Mouse (Mus musculus) cerebellum, adult (tissue): ENCODE measurements around the gene Rnaseh2b.

Experiments used
- ATAC-seq: cut with Nextera tagmentation; 2 replicates; pipeline ENCODE4 v1.9.2; 2017; ENCODE audit warnings: mild to moderate bottlenecking, moderate library complexity, mixed read lengths; ENCODE audit not compliant: insufficient number of reproducible peaks, low FRiP score, low TSS enrichment

The Rnaseh2b gene

DNA sequence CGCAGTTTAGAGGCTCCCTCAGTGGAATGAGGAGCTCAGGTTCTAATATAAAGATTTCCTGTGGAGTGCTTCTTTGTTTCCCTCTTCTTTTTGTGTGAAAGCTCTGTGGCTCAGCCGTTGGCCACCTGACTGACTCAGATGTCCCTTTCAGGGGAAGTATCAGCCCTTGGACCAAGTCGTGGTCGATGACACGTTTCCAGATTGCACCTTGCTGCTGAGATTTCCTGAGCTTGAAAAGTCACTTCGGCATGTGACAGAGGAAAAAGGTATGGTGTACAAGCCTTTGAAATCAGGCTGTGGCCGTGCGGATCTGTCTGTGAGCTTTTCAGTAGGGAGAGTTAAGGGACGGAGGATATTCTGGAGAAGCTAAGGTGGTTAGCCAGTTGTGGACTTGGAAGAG lies 61.0 kb downstream of the Rnaseh2b start:
- ATAC-seq = no peak

DNA sequence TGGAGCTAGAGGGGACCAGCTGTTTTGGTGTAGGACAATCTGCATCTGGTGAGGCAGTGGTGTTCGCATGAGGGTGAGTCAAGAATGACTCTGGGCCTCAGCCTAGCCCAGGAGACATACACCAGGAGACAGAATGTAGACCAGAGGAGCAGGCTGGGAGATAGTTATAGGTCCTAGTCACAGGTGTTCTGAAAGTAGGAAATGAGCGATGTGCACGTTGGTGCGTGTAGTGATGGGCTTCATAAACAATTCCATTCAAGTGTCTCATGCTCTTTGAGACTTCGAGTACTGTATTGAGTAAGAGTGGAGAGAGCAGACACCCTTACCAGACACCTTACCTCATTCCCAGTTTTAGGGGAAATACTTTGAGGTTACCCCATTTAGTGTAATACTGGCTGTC lies 61.4 kb downstream of the Rnaseh2b start:
- ATAC-seq = no peak

DNA sequence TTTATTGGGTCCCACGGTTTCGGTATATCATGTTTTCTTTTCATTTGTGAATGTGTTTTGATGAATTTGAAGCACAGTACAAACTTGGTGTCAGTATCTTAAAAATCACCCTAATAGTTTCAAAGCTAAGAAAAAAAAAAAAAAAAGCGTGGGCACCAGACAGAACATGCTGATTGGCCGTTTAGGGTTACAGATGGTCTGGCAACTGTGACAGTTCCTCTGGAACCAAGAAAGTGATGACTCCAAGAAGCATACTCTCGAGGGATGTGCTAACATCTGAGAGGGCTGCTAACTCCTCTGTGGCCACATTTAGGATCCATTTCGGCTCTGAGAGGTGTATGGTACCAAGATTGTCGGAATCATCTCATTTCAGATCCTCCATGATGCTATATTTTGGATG lies 62.8 kb downstream of the Rnaseh2b start:
- ATAC-seq = no peak

DNA sequence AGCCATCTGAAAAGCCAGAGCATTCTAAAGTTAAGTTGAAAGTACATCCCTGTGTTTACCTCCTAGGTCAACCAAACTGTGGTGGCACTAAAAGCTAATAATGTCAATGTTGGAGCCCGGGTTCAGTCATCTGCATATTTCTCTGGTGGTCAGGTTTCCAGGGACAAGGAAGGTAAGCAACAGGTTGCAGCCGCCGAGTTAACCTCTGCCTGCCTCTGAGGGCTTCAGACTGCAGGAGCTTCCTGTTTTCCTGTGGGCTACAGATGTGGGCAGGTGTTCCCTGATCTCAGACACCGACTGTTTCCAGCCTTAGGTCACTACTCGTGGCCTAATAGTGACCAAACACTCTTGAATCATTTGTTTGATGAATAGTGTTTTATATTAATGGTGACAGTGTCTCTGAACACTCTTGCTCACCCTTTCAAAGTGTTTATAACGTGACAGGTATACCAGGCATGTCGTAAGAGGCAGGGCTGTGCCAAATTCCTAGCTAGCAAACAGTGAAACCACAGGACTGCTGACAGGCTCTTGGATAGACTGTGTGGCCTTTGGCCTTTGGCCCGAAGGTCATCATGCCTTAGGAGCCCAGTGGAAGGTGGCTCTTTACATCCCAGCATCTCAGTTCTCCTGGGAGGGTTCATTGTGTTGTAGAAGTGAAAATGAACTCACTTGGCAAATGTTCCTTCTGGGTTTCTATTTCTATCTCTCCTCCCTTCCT lies 69.0 kb downstream of the Rnaseh2b start:
- no peak for ATAC-seq

DNA sequence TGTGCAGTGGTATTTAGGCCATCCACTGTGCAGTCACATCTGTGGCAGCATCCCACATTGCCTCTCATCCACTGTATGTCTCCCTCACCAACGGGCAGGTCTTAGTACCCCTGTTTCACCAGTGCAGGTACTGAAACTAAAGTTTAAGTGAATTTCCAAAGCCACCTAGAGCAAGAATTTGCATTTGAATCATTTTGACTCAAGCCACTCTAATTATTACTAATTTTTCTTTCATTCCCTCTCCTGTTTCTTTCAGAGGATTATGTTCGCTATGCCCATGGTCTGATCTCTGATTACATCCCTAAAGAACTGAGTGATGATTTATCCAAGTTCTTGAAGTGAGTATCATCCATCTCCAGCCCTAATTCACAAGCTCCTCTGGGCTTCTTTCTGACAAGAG lies 71.4 kb downstream of the Rnaseh2b start:
- no peak for ATAC-seq

DNA sequence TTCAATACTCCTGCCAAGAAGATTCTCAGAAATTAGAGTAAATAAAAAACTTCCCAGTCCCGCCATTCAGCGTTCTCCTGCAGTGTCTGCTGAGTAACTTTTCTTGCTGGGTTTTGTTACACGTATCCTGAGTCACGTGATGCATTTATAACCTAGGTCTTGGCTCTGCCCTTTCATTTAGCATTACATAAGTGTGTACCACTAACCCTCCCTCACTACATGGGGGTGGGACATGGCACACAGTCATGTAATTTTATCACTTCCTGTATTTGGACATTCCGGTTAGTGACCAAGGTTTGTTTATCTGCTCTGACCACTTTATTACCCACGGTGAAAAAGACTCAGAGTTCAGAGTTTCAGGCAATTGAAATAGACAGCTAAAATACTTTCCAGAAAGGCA lies 78.4 kb downstream of the Rnaseh2b start:
- ATAC-seq = no peak

DNA sequence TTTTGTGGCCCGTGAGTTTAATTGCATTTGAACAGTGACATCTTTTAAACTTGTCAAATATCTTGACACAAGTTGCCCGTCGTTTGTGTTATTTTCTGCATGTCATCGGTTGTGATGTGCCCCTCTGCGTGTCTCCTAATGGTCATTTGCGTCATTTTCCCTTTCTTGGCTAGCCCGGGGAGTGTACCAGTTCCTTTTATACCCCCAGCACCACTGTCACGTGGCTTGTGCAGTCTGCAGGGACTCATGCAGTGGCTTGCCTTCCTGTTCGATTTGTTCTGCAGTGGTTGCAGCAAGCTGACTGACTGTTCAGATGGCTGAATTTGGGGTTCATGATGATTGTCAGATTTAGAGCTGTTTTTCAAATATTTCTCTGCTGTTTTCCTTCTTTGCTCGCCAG lies 81.6 kb downstream of the Rnaseh2b start:
- no peak for ATAC-seq

DNA sequence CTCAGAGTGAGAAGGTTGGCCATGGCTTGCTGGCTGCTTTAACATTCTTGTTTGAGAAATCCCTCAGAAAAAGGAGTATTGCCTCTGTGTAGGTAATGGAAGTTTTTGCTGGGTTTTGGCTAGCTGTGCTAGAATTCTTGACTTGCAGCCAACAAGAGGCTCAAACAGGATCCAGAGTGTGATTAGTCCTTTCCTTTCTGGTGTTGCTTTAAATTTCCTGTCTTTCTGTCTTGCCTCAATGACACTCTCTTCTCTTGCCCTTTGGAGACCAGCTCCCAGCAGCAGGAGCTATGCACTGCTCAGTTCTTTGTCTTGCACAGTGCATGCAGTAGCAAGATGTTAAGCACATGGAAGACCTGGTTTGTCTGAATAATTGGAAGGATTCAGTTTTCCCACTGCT lies 83.3 kb downstream of the Rnaseh2b start:
- ATAC-seq = 0 out of 2 replicates have a peak, but pooled peaks have one; percentile 50

DNA sequence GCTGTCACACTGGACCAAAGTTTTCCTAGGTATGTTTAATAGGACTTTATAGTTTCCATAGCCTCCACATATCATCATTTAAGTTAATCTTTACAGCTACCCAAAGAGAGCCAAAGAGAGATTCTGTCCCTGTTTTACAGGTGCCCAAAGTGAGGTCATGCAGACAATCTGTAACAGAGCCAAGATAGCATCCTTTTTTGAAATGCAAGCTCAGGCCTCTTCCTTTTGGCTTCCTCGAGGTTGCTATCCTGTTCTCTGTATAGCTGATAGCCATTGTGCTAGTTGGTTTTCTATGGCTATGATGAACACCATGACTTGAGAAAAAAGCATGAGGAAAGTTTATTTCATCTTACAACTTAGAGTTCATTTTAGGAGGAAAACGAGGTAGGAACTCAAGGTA lies 83.7 kb downstream of the Rnaseh2b start:
- ATAC-seq = no peak

DNA sequence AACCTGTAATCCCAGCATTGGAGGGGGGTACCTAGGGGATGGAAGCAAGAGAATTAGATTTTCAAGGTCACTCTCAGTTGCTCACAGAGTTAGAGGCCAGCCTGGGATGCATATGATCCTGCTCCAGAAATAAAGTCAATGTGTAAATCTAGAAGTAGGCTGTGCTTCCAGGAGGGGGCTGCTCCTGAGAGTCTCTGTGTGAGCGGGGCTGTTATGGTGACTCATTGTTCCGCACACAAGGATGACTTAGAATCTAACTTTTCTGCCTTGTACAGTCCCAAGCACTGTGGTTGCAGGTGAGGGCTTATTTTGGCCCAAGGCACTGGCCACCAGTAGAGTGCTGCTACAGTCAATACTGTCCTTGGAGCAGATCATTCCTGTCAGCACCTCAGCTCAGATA lies 87.0 kb downstream of the Rnaseh2b start:
- no peak for ATAC-seq

DNA sequence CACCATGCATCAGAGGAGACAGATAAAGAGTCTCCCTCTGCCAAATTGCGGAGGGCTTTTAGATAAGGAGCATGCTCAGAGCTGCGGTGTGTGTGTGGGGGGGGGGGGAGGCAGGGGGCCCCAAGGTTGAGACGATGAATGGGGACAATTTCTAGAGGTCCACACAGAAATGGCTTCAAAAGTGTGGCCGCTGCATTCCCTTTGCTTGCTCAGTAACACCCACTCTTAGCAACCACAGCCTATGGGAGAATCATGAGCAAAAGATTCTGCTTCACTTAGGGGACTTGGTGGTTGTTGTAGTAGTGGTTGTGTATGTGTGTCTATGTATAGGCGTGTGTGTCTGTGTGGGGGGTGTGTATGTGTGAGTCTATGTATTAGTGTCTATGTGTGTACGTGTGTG lies 88.2 kb downstream of the Rnaseh2b start:
- no peak for ATAC-seq

DNA sequence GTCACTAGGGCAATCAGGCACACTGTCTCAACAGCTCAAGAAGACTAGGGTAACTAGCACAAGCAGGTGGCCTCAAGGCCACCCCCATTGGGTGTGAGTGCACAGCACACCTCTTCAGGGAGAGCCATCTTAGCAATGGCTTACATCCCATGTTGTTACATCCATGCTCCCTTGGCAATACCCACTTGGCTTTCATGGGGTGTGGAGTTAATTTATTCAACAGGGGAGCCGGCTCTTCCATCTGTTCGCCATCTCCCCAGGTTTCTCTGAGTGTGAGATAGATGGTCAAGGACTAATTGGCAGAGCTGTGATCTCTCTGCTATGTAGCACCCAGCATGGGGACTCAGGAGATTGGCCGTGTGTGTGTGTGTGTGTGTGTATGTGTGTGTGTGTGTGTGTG lies 90.7 kb downstream of the Rnaseh2b start:
- ATAC-seq = peak; percentile 54; the same call in 1 of the 2 replicates

DNA sequence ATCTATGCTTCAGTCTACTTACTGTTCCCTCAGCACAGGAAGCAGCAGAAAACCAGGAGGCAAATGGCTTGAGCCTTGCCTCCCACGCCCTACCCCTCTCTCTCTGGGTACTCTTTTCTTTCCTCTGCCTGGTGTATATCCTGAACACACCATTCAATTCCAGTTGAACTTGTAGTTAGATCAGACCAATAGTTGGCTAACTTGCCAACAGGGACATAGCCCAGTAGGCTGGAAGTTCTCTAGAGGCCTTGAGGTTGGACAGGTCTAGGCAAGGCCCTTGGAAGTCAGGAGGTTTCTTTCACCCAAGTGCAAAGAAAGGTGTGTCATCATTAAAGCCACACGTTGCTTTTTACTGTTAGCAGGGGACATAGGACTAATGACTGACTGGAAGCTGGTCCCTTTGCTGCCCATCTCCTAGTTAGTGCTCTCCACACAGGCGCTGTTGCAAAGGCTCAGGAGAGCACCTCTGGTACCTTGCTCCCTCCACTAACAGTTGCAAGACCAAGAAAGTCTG lies 91.5 kb downstream of the Rnaseh2b start:
- ATAC-seq = no peak

DNA sequence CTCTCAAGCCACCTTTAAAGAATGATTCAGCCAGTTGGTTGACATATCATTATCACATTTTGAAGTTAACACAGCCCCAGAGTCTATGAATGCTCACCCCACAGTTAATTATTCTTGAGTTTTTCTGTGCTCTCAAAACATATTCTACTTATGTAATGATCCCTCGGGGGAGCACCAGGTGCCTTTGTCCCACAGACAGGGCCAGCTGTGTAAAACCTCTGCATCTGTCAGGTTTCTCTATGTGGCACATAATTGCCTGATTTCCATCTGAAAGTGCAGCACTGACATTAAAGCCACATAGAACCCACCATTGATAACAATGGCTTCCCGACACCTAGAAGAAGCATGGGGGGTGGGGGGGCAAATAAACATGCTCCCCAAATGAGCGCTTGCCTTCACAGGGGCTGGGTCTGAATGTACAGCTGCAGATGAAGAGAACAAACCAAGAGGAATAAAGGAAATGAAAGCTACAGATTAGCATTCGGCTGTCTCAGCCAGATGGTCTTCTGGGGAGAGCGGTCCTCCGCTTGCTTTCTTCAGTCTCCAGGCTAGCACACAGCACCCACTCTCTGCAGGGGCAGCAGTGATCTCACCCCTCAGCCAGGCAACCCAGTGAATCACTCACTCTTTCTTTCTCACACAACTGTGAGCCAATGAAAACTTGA lies 96.8 kb downstream of the Rnaseh2b start:
- ATAC-seq = no peak

DNA sequence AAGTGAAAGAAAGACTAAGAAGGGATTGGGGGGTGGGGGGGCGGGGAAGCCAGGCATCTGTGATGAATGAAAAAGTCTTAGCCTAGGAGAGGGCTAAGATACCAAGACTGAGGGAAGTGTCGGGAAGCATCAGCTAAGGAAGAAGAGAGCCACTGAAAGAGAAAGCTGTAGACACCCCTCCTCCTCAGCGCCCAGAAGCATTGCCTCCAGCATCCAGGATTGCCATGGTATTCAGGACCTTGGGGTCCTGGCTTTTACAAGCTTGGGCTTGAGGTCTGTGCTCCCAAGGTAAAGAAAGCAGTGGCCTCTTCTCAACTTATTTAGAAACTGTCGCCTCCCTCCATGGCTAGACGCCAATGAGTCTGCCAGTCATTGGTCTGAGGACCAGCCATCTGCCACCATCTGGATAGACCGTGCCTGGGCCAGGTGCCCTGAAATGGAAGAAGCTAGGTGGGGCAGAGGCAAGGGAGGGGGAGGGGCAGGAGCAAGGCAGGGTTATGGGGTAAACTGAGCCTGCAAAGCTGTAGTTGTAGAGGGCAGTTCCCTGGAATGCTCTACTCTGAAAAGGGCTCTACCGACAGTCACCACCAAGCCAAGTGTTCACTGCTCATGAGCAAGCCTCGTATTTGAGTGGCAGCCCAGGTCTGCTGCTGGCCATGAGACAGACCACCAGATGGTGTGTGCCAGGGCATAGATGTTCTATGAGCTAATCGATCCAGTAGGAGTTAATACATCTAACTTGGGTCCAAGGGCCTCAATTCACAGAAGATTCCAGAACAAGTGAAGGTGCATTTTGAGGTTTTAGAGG lies 97.5 kb downstream of the Rnaseh2b start:
- ATAC-seq = peak; percentile 82

DNA sequence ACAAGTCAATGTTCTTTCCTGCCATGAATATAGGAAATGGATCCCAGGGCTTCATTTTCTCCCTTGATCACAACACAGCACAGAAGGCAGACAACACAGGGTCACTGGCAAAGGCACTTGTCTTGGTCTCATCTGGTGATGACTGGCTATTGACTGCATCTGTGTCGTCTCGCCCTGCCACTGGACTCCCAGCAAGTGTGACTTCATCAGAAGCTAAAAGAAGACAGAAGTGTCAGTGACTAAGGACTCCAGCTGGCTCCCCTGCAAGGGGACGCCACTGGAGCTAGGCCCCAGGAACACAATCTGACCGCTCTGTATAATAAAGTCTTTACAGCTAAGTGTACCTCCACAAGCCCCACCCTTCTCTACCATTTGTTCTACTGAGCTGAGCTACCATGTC lies 100.4 kb downstream of the Rnaseh2b start:
- no peak for ATAC-seq

DNA sequence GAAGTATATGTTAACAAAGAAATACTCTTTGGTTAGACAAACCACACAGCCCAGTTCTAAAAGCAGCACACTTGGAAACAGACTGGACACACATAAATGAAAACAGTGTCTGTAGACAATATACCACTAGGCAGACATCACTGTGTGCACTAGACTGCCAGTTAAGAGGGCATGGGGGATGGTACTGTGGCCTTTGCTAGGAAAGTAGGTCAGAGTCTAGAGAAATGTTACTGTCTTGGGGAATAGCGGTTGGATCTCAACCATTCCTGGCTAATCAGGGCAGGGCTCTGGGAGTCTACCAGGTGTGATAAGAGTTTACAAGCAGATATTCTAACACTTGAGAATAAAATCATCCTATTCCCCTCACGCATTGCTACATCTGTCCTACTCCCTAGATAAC lies 103.0 kb downstream of the Rnaseh2b start:
- no peak for ATAC-seq

DNA sequence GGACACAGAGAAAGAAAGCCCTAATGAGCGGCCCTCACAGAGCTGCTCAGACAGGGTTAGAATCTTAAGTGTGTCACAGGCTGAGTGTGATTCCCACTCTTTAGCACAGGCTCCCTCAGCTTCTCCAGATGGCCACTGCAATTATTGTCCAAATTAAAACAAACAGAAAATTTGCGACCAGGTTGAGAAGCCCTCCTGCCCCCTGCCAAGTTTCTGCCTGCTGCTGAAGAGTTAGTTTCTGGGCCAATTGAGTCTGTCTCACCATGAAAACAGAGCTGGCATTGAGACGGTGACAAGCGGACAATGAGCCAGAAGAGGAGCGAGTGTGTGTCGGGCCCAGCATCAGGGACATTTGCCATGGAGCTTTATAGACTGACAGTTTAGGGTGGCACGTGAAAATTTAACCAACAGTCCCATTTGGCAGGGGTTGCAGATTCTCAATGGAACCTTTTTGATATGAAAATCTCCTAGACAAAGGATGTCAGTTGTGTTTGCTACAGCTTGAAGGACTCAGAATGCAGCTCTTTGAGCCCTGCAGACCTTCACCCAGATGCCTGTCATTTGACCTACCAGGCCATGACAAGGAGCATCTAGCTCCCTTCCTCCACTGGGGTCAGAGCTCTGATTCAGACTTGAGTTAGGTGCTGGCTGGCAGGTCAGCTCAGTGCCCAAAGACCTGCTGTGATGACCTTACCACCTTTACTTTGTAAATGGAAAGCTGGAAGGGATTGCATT lies 123.8 kb downstream of the Rnaseh2b start:
- ATAC-seq = peak; percentile 33; the same call in 1 of the 2 replicates

DNA sequence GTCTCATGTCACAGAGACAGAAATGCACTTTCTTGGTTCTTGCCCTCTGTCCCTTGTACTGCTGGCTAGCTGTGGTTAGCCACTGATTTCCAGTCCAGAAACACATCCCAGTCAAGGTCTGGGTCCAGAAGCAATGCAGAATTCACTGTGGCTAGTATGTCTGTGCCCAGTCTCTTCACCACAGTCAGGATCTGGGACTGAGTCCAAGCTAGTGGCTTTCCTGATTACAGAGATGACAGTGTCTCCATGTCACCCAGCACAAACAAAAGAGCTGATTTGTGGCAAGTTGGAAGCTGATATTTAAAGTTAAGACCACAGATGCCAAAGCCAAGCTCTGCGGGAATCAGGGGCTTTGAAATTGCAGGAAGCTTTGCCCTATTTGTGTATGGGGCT lies 124.3 kb downstream of the Rnaseh2b start:
- ATAC-seq = peak; percentile 68

DNA sequence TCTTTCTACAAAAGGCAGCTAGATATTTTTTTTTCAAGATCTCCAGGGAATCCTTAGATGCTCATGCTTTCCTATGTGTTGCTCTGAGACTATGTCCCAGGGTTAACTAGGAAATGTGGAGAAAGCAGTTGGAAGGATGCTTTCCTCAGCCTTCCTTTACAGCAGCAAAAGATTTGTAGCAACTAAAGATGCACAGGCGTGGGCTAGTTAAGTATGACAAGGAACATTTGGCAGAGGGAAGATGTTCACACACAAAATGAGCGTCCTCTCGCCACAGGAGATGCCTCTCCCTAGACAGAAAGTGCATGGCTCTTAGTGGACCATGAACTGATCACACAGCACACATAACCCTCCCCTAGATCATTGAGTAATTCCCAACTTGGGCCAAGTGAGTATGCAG lies 125.1 kb downstream of the Rnaseh2b start:
- no peak for ATAC-seq
